Mouse (Mus musculus) myocyte (in vitro differentiated cells): ENCODE results near the gene Pcgf3. TPM values are rescaled to one million over a fixed set of nuclear protein-coding genes. Genes with fewer than 3 reads are reported as not detected.
"Not testable (repeated sequence)": the region's sequence is repeated elsewhere in the genome, so short reads cannot be mapped to it uniquely, and the experiment has no call there.

Source experiments
- H3K27me3 ChIP-seq: one replicate; pipeline ENCODE4 v1.6.1; 2011; ENCODE audit not compliant: control insufficient read depth, insufficient read depth, insufficient read length
- H3K36me3 ChIP-seq: one replicate; pipeline ENCODE4 v1.6.1; 2011; ENCODE audit not compliant: control insufficient read depth, insufficient read depth
- H3K4me2 ChIP-seq: one replicate; pipeline ENCODE4 v1.6.1; 2011; ENCODE audit warnings: low read depth, control low read depth
- H3K4me3 ChIP-seq: one replicate; pipeline ENCODE4 v1.5.1; 2011; ENCODE audit warnings: mild to moderate bottlenecking, control low read depth, moderate library complexity
- H3K79me2 ChIP-seq: one replicate; pipeline ENCODE4 v1.6.1; 2011; ENCODE audit not compliant: control insufficient read depth, insufficient read depth
- H3ac ChIP-seq: one replicate; pipeline ENCODE4 v1.6.1; 2011; ENCODE audit not compliant: control insufficient read depth, insufficient read length
- CEBPB ChIP-seq: IDR thresholded peaks from 2 replicates; pipeline ENCODE4 v1.6.1; 2011; ENCODE audit warnings: mild to moderate bottlenecking, moderate library complexity; ENCODE audit not compliant: poor library complexity, insufficient read depth, severe bottlenecking
- E2F4 ChIP-seq: IDR thresholded peaks from one replicate; pipeline ENCODE4 v1.6.1; 2011; ENCODE audit warnings: mild to moderate bottlenecking, control low read depth, moderate library complexity; ENCODE audit not compliant: insufficient read depth
- MAX ChIP-seq: IDR thresholded peaks from one replicate; pipeline ENCODE4 v1.6.1; 2011; ENCODE audit warnings: low read depth, mild to moderate bottlenecking, control low read depth
- MYOD1 ChIP-seq, 3 experiments: IDR thresholded peaks; one replicate each; pipeline ENCODE4 v1.6.1; 2011; ENCODE audit warnings: control low read depth in 2 of 3, low read depth in 2 of 3, mild to moderate bottlenecking in 2 of 3, moderate library complexity in 1 of 3; ENCODE audit not compliant: insufficient read length in 2 of 3, control insufficient read depth in 1 of 3
- MYOG ChIP-seq, 3 experiments: IDR thresholded peaks; one replicate each; pipeline ENCODE4 v1.6.1; 2011; ENCODE audit warnings: control low read depth in 2 of 3, low read depth in 2 of 3, mild to moderate bottlenecking in 2 of 3; ENCODE audit not compliant: insufficient read length in 2 of 3, control insufficient read depth in 1 of 3, insufficient read depth in 1 of 3
- POLR2A ChIP-seq: IDR thresholded peaks from one replicate; pipeline ENCODE4 v1.6.1; 2011; ENCODE audit warnings: low read depth, mild to moderate bottlenecking, control low read depth, moderate library complexity; ENCODE audit not compliant: insufficient read length
- POLR2AphosphoS2 ChIP-seq: IDR thresholded peaks from one replicate; pipeline ENCODE4 v1.6.1; 2011; ENCODE audit warnings: low read depth, control low read depth; ENCODE audit not compliant: insufficient read length
- REST ChIP-seq: IDR thresholded peaks from one replicate; pipeline ENCODE4 v1.6.1; 2011; ENCODE audit warnings: mild to moderate bottlenecking, control low read depth, moderate library complexity; ENCODE audit not compliant: insufficient read depth, insufficient read length
- SRF ChIP-seq: IDR thresholded peaks from one replicate; pipeline ENCODE4 v1.6.1; 2011; ENCODE audit warnings: low read depth; ENCODE audit not compliant: control insufficient read depth, insufficient read length
- TCF12 ChIP-seq: IDR thresholded peaks from one replicate; pipeline ENCODE4 v1.6.1; 2011; ENCODE audit warnings: mild to moderate bottlenecking, control low read depth; ENCODE audit not compliant: poor library complexity, insufficient read depth, severe bottlenecking
- TCF3 ChIP-seq: IDR thresholded peaks from one replicate; pipeline ENCODE4 v1.6.1; 2011; ENCODE audit warnings: low read depth, control low read depth; ENCODE audit not compliant: insufficient read length
- USF1 ChIP-seq: IDR thresholded peaks from one replicate; pipeline ENCODE4 v1.6.1; 2011; ENCODE audit warnings: low read depth, mild to moderate bottlenecking, control low read depth, moderate library complexity
- polyA plus RNA-seq: library from polyadenylated mRNA; unstranded; fragments of >200 nt; fragmentation: generic; extraction: Trizol; gene quantifications from one replicate; pipeline ENCODE4 v1.2.1, GENCODE M21; 2012; ENCODE audit warnings: missing spikeins

The Pcgf3 gene
- polyA plus RNA-seq, 1 experiment = 19.7 TPM

- TF ChIP-seq REST (no peak), POLR2AphosphoS2 (no peak), SRF (no peak), MYOD1 (IDR thresholded peaks at IDR 0.05; ENCODE audit: control insufficient read depth in 1 of 3, insufficient read length in 2 of 3, low read depth in 2 of 3) (no peak), MYOG (IDR thresholded peaks at IDR 0.05; ENCODE audit: control insufficient read depth in 1 of 3, insufficient read depth in 1 of 3, insufficient read length in 2 of 3, low read depth in 2 of 3) (no peak), E2F4 (no peak), CEBPB (no peak), USF1 (no peak), TCF3 (no peak), TCF12 (no peak), MAX (no peak), POLR2A (no peak)
Observed at GRCm38 (mm10) chr5:108485239-108485638, 24.2 kb downstream of the Pcgf3 start.

DNA sequence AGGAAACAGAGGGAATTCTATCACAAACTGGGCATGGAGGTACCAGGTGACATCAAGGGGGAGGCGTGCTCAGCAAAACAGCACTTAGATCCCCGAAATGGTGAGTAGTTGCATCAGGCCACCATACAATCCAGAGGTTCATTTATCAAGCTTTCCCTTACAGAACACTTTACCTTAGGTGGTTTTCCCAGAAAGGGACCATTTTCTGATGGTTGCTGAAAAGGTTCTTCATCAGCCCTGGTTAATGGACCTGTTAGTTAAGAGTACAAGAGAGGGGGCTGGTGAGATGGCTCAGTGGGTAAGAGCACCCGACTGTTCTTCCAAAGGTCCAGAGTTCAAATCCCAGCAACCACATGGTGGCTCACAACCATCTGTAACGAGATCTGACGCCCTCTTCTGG lies 25.1 kb downstream of the Pcgf3 start:
- not testable (repeated sequence) for H3K4me2 ChIP-seq, H3K4me3 ChIP-seq, H3ac ChIP-seq, H3K27me3 ChIP-seq
- Histone ChIP-seq H3K79me2 (peaks cover 11% of the 10 kb centered on the region), H3K36me3 (peaks cover 34% of the 10 kb centered on the region)

More at GRCm38 (mm10) chr5:108485239-108485638, 24.2 kb downstream of the Pcgf3 start:
- no peak overlapping the region for H3K4me3 ChIP-seq
- no peak overlapping the region for H3ac ChIP-seq
- no peaks in the 10 kb centered on the region for H3K27me3 ChIP-seq
- peaks cover 20% of the 10 kb centered on the region for H3K79me2 ChIP-seq
- peaks cover 34% of the 10 kb centered on the region for H3K36me3 ChIP-seq
- no peak overlapping the region for H3K4me2 ChIP-seq

DNA sequence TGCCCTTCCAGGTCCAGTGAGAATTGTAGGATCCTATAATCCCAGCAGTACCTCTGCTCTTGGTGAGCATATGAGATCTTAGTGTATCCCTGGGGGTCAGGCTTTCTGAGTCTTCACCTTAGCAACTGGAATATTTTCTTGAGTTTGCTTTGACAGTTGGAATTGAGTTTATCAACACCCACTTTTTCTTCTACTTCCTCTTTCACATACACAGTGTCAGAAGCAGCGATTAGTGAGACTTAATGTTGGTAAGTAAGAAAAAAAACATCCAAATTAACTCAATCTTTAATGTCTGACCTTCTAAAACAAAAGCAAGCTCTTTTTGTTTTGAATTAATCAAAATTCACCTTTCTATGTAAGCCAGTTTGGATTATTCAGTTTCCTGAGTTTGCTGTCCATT lies 40.5 kb downstream of the Pcgf3 start:
- Histone ChIP-seq H3ac (no peak overlapping the region), H3K79me2 (no peaks in the 10 kb centered on the region), H3K36me3 (peaks cover 53% of the 10 kb centered on the region), H3K4me3 (no peak overlapping the region), H3K4me2 (no peak overlapping the region), H3K27me3 (no peaks in the 10 kb centered on the region)
- no peak for TF ChIP-seq POLR2AphosphoS2
- TF ChIP-seq TCF3 = no peak
- no peak for TF ChIP-seq E2F4
- no peak for TF ChIP-seq MYOD1 (IDR thresholded peaks at IDR 0.05; ENCODE audit: control insufficient read depth in 1 of 3, insufficient read length in 2 of 3, low read depth in 2 of 3)
- TF ChIP-seq MAX = no peak
- TF ChIP-seq MYOG (IDR thresholded peaks at IDR 0.05; ENCODE audit: control insufficient read depth in 1 of 3, insufficient read depth in 1 of 3, insufficient read length in 2 of 3, low read depth in 2 of 3) = no peak
- TF ChIP-seq POLR2A = no peak
- TF ChIP-seq SRF = no peak
- no peak for TF ChIP-seq REST
- TF ChIP-seq TCF12 = no peak
- TF ChIP-seq USF1 = no peak
- no peak for TF ChIP-seq CEBPB

- no peak overlapping the region for H3ac ChIP-seq
- H3K4me3 ChIP-seq = no peak overlapping the region
- H3K4me2 ChIP-seq = no peak overlapping the region
- no peak for TF ChIP-seq MYOD1 (IDR thresholded peaks at IDR 0.05; ENCODE audit: control insufficient read depth in 1 of 3, insufficient read length in 2 of 3, low read depth in 2 of 3)
- no peak for TF ChIP-seq POLR2A
- no peak for TF ChIP-seq TCF3
- TF ChIP-seq REST = no peak
- TF ChIP-seq SRF = no peak
- no peak for TF ChIP-seq CEBPB
- TF ChIP-seq POLR2AphosphoS2 = no peak
- no peak for TF ChIP-seq USF1
- TF ChIP-seq E2F4 = no peak
- no peak for TF ChIP-seq MYOG (IDR thresholded peaks at IDR 0.05; ENCODE audit: control insufficient read depth in 1 of 3, insufficient read depth in 1 of 3, insufficient read length in 2 of 3, low read depth in 2 of 3)
- TF ChIP-seq TCF12 = no peak
- TF ChIP-seq MAX = no peak
- H3K79me2 ChIP-seq = no peaks in the 10 kb centered on the region
- peaks cover 51% of the 10 kb centered on the region for H3K36me3 ChIP-seq
- H3K27me3 ChIP-seq = no peaks in the 10 kb centered on the region
Observed at GRCm38 (mm10) chr5:108502286-108502685, 41.3 kb downstream of the Pcgf3 start.

DNA sequence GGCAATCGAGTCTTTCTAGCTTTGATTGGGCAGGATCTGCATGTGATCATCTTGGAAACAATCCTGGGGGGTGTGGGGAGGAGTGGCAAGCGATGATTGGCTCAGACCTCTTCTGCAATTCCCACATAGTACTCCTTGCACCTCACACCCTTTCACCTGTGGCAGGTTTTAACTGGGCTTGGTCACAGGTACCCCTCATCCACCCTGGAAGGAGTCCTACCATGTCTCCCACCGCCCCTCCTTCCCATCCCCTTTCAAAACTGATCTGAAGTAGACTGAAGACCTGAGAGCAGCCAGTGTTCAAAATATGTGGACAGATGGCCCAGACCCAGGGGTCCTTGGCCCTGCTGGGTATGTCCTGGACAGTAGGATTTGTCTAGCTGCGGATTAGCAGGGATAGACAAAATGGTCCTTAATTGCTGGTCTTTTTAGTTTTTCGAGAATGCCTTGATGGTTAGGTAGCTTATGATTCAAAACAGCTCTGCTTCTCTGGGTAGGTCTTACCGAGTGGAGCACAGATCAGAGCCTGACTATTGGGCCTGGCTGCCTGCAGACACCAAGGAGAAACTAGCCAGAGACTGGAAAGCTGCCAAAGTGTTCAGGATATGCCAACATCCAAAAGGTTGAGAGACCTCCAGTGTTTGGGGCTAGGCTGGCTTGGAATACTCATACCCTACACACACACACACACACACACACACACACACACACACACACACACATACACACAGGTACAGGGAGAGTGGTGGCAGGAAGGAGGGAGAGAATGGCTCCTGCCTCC lies 54.7 kb downstream of the Pcgf3 start:
- Histone ChIP-seq H3ac (no peak overlapping the region), H3K36me3 (no peaks in the 10 kb centered on the region), H3K4me2 (no peak overlapping the region), H3K27me3 (peaks cover 8% of the 10 kb centered on the region), H3K79me2 (no peaks in the 10 kb centered on the region), H3K4me3 (no peak overlapping the region)
- TF ChIP-seq REST (no peak), TCF12 (no peak), MAX (no peak), TCF3 (no peak), SRF (no peak), USF1 (no peak), MYOG (IDR thresholded peaks at IDR 0.05; ENCODE audit: control insufficient read depth in 1 of 3, insufficient read depth in 1 of 3, insufficient read length in 2 of 3, low read depth in 2 of 3) (no peak), E2F4 (no peak), MYOD1 (IDR thresholded peaks at IDR 0.05; ENCODE audit: control insufficient read depth in 1 of 3, insufficient read length in 2 of 3, low read depth in 2 of 3) (no peak), POLR2AphosphoS2 (no peak), POLR2A (no peak), CEBPB (no peak)
